Mouse (Mus musculus) ES-E14 (cell line): ENCODE measurements around the gene Clip2.

ENCODE experiments used
- CHD2 ChIP-seq: IDR thresholded peaks from 2 replicates; pipeline ENCODE4 v1.6.1; 2014; ENCODE audit warnings: mild to moderate bottlenecking, low read depth, low read length, inconsistent platforms
- MAFK ChIP-seq: IDR thresholded peaks from 2 replicates; pipeline ENCODE4 v1.6.1; 2014; ENCODE audit warnings: mild to moderate bottlenecking, low read depth, low read length, inconsistent platforms; ENCODE audit not compliant: insufficient read depth
- ZC3H11A ChIP-seq: IDR thresholded peaks from 2 replicates; pipeline ENCODE4 v1.6.1; 2012; ENCODE audit warnings: low read depth, mild to moderate bottlenecking, inconsistent platforms, low read length, borderline replicate concordance

- TF ChIP-seq ZC3H11A, result no peak
- TF ChIP-seq MAFK, result no peak
- TF ChIP-seq CHD2, result no peak
Observed at GRCm38 (mm10) chr5:134544516-134545241, 7.6 kb downstream of the Clip2 start.
